Mouse (Mus musculus) stomach, embryonic 16.5 days (tissue): ENCODE data around the gene Adamtsl1. TPM values are rescaled to one million over a fixed set of nuclear protein-coding genes. Genes with fewer than 3 reads are reported as not detected.

Source experiments
- ATAC-seq: fragments of 200-750 bp; cut with Nextera tagmentation; 2 replicates; pipeline ENCODE4 v1.8.0; 2017; ENCODE audit warnings: moderate number of reproducible peaks, moderate TSS enrichment; ENCODE audit not compliant: insufficient read depth, low FRiP score
- H3K27ac ChIP-seq: fragments of 300-500 bp; sonication (generic); 2 replicates; pipeline ENCODE4 v1.5.1; 2014; ENCODE audit warnings: low read length
- H3K27me3 ChIP-seq: fragments of 300-500 bp; sonication (generic); 2 replicates; pipeline ENCODE4 v1.6.1; 2014; ENCODE audit warnings: low read length, control low read depth, mixed read lengths; ENCODE audit not compliant: control insufficient read depth, insufficient read depth
- H3K36me3 ChIP-seq: fragments of 300-500 bp; sonication (generic); 2 replicates; pipeline ENCODE4 v1.6.1; 2014; ENCODE audit warnings: low read length; ENCODE audit not compliant: control insufficient read depth, insufficient read depth
- H3K4me1 ChIP-seq: fragments of 300-500 bp; sonication (generic); 2 replicates; pipeline ENCODE4 v1.6.1; 2014; ENCODE audit warnings: low read length, control low read depth, mixed read lengths; ENCODE audit not compliant: control insufficient read depth, insufficient read depth
- H3K4me2 ChIP-seq: fragments of 300-500 bp; sonication (generic); 2 replicates; pipeline ENCODE4 v1.6.1; 2014; ENCODE audit warnings: low read depth, low read length, mixed read lengths
- H3K4me3 ChIP-seq: fragments of 300-500 bp; sonication (generic); replicated peaks from 2 replicates; pipeline ENCODE4 v1.5.1; 2014; ENCODE audit warnings: mild to moderate bottlenecking, low read length
- H3K9ac ChIP-seq: fragments of 300-500 bp; sonication (generic); 2 replicates; pipeline ENCODE4 v1.6.1; 2014; ENCODE audit warnings: low read length
- H3K9me3 ChIP-seq: fragments of 300-500 bp; sonication (generic); replicated peaks from 2 replicates; pipeline ENCODE4 v1.6.1; 2016; ENCODE audit warnings: low read length, control low read depth; ENCODE audit not compliant: control insufficient read depth
- WGBS: fragments of 180-500 bp; shearing (Covaris S2); extraction: QIAGEN DNeasy Blood & Tissue Kit; methylation state at CpG from one replicate; pipeline ENCODE4 v1.1.7; 2014; 5-methylcytosine and 5-hydroxymethylcytosine counted together
- polyA plus RNA-seq: library from polyadenylated mRNA; unstranded; fragments of >200 nt; fragmentation: Nextera tagmentation; extraction: Ambion mirVana; gene quantifications from 2 replicates; pipeline ENCODE4 v1.2.1, GENCODE M21; 2015

The Adamtsl1 gene
- polyA plus RNA-seq, 1 experiment from 2014 or later: 22.0 TPM

DNA sequence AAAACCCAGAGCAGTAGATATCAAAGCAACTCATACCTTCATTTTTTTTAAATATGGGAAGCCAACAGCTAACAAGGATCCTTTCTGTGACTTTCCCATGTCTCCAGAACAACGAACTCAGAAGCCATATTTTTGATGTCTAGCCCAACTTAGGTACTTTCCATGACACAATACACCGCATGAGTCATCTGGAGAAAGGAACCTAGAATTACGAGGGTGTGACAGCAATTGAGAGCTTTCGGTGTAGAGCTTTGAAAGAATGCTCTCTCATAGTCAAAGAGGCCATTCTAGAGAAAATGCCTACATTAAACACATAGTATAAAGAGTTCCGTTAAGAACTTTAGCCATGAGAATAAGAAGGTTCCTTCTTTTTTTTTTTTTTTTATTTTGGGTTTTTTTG is 104.8 kb downstream of the Adamtsl1 start:
- Histone ChIP-seq H3K9ac (no peak overlapping the region), H3K4me1 (no peaks in the 10 kb centered on the region), H3K36me3 (no peaks in the 10 kb centered on the region), H3K9me3 (no peaks in the 10 kb centered on the region), H3K27me3 (no peaks in the 10 kb centered on the region), H3K27ac (no peak overlapping the region), H3K4me2 (no peak overlapping the region), H3K4me3 (no peak overlapping the region)
- no peak for ATAC-seq
- 75% methylated on average over 5 of the region's 5 CpGs for WGBS

DNA sequence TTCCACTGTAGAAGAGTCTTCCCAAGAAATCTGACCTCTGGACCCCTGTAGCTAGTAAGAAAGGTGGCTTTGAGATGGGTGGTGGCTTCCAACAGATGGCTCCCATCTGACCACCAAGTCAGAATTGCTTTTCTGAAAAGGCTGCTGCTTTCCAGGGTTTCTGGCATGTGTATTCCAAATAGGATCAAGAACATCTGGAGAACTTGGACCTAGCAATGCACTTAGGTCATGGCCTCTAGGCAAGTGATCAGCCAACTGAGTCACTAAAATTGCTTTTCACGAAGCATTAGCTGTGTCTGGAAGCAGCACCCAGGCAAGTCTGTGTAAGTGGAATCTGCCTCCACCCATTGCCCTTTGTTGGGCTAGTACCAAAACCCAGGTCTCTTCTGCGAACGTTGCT is 105.3 kb downstream of the Adamtsl1 start:
- H3K4me1 ChIP-seq: no peaks in the 10 kb centered on the region
- H3K27ac ChIP-seq: no peak overlapping the region
- no peak overlapping the region for H3K4me3 ChIP-seq
- ATAC-seq: no peak
- no peaks in the 10 kb centered on the region for H3K36me3 ChIP-seq
- 63% methylated on average over 3 of the region's 3 CpGs for WGBS
- H3K9me3 ChIP-seq: no peaks in the 10 kb centered on the region
- H3K4me2 ChIP-seq: no peak overlapping the region
- no peaks in the 10 kb centered on the region for H3K27me3 ChIP-seq
- no peak overlapping the region for H3K9ac ChIP-seq

- Histone ChIP-seq H3K4me2 (no peak overlapping the region), H3K9me3 (no peaks in the 10 kb centered on the region), H3K27ac (no peak overlapping the region), H3K27me3 (no peaks in the 10 kb centered on the region), H3K4me1 (no peaks in the 10 kb centered on the region), H3K4me3 (no peak overlapping the region), H3K9ac (no peak overlapping the region), H3K36me3 (no peaks in the 10 kb centered on the region)
- no peak for ATAC-seq
- WGBS: 63% methylated on average over 7 of the region's 7 CpGs
Observed at GRCm38 (mm10) chr4:85629381-85629780, 115.4 kb downstream of the Adamtsl1 start.

DNA sequence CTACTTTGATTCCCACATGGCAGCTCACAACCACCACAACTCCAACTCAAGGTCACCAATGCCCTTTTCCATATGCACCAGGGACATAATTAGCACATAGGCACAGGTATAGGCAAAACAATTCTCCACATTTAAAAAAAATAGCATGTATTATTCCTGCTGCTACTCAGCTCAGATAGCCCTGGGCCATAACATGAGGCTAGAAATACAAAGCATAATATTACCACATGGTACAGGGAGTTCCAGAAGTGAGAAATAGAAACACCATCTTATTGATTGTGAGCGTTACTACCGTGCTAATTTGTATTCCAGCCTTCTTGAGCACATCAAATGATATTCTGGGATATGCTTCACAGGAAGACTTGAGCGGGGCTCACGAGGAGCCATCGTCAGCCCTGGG is 155.3 kb downstream of the Adamtsl1 start:
- Histone ChIP-seq H3K36me3 (no peaks in the 10 kb centered on the region), H3K4me1 (no peaks in the 10 kb centered on the region), H3K27ac (no peak overlapping the region), H3K27me3 (no peaks in the 10 kb centered on the region), H3K4me2 (no peak overlapping the region), H3K4me3 (no peak overlapping the region), H3K9me3 (no peaks in the 10 kb centered on the region), H3K9ac (no peak overlapping the region)
- 75% methylated on average over 5 of the region's 5 CpGs for WGBS
- ATAC-seq: no peak

DNA sequence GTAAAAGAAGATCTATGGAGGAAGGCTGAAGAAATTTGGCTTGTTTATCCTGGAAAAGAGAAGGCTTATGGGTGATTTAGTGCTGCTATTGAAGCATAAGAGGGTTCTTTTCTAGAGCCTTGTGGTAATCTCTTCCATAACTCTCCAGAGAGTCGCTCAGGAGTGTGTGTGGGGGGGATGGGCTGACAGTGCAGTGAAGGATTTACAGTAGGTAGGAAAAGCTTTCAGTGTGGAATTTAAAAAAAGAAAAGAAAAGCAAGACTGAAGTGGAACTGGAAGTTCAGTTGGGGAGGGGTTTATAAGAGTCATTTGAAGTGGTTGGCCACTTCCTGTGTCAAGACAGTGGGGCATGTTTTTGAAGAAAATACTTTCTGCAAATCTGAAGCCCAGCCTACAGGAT is 155.8 kb downstream of the Adamtsl1 start:
- no peak overlapping the region for H3K27ac ChIP-seq
- no peak overlapping the region for H3K9ac ChIP-seq
- no peak overlapping the region for H3K4me3 ChIP-seq
- no peaks in the 10 kb centered on the region for H3K4me1 ChIP-seq
- H3K4me2 ChIP-seq: no peak overlapping the region
- no peaks in the 10 kb centered on the region for H3K27me3 ChIP-seq
- ATAC-seq: no peak
- WGBS: 37% methylated on average over 1 of the region's 1 CpGs
- H3K36me3 ChIP-seq: no peaks in the 10 kb centered on the region
- no peaks in the 10 kb centered on the region for H3K9me3 ChIP-seq

GRCm38 (mm10) chr4:85672290-85672689 is 158.3 kb downstream of the Adamtsl1 start:
- WGBS: 30% methylated on average over 4 of the region's 4 CpGs
- H3K4me1 ChIP-seq: no peaks in the 10 kb centered on the region
- no peak for ATAC-seq

DNA sequence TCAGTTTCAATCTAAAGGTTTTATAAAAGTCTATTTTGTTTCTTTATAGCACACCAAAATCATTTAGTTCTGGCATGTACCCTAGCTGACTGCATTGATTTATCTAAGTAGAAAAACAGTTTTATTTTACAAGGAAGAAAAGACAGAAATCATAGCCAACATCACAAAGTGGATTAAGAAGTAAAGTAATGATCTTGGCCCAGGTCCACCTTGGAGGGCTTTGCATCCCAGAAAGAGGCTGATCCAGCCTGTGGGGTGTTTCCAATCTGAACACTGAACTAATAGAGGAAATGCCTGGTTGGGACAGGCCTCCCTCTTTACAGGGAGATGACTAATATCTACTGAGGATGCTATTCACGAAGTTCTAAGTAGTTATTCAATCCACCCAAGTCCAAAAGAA is 163.6 kb downstream of the Adamtsl1 start:
- Histone ChIP-seq H3K4me2 (no peak overlapping the region), H3K36me3 (no peaks in the 10 kb centered on the region), H3K27ac (no peak overlapping the region), H3K27me3 (no peaks in the 10 kb centered on the region), H3K9me3 (no peaks in the 10 kb centered on the region), H3K9ac (no peak overlapping the region), H3K4me3 (no peak overlapping the region), H3K4me1 (no peaks in the 10 kb centered on the region)
- ATAC-seq: peak; percentile 53; the same call in 1 of the 2 replicates
- 30% methylated on average over 1 of the region's 1 CpGs for WGBS

More at GRCm38 (mm10) chr4:85672290-85672689, 158.3 kb downstream of the Adamtsl1 start:
- Histone ChIP-seq H3K4me3 (no peak overlapping the region), H3K9me3 (no peaks in the 10 kb centered on the region), H3K9ac (no peak overlapping the region), H3K4me2 (no peak overlapping the region), H3K27ac (no peak overlapping the region), H3K27me3 (no peaks in the 10 kb centered on the region), H3K36me3 (no peaks in the 10 kb centered on the region)

GRCm38 (mm10) chr4:85686160-85686559 is 172.2 kb downstream of the Adamtsl1 start:
- H3K9ac ChIP-seq: no peak overlapping the region
- H3K9me3 ChIP-seq: no peaks in the 10 kb centered on the region
- no peak overlapping the region for H3K27ac ChIP-seq

GRCm38 (mm10) chr4:85695237-85695636 is 181.3 kb downstream of the Adamtsl1 start:
- Histone ChIP-seq H3K27ac (no peak overlapping the region), H3K27me3 (no peaks in the 10 kb centered on the region), H3K9me3 (no peaks in the 10 kb centered on the region; the same call in 1 of the 2 replicates), H3K36me3 (no peaks in the 10 kb centered on the region), H3K4me1 (no peaks in the 10 kb centered on the region), H3K9ac (no peak overlapping the region), H3K4me2 (no peak overlapping the region), H3K4me3 (no peak overlapping the region)
- WGBS: 67% methylated on average over 1 of the region's 1 CpGs
- no peak for ATAC-seq

More at GRCm38 (mm10) chr4:85686160-85686559, 172.2 kb downstream of the Adamtsl1 start:
- no peak overlapping the region for H3K4me2 ChIP-seq
- no peak overlapping the region for H3K4me3 ChIP-seq
- WGBS: 50% methylated on average over 4 of the region's 4 CpGs
- no peaks in the 10 kb centered on the region for H3K4me1 ChIP-seq
- H3K36me3 ChIP-seq: no peaks in the 10 kb centered on the region
- H3K27me3 ChIP-seq: no peaks in the 10 kb centered on the region
- no peak for ATAC-seq
